Mouse (Mus musculus): ENCODE data around the gene Gm42688.
A peak's percentile ranks its signal among the peaks of the same experiment; 100 is the strongest.

The Gm42688 gene

GRCm38 (mm10) chr6:83083497-83083896 is 17.9 kb upstream of the Gm42688 start:
- DNase-seq (ENCODE audit: extremely low read depth, insufficient read length, low spot score): no peak

- DNase-seq (ENCODE audit: extremely low read depth, insufficient read length, low spot score): no peak
These were observed 16.9 kb upstream of the Gm42688 start for GRCm38 (mm10) chr6:83084477-83084876.

- DNase-seq (ENCODE audit: extremely low read depth, insufficient read length, low spot score): no peak
These were observed 15.0 kb upstream of the Gm42688 start, which contains the start of gene Lbx2 for GRCm38 (mm10) chr6:83086121-83087035. Gene Lbx2 (plus strand): TSS chr6:83086367.

GRCm38 (mm10) chr6:83087205-83087925 is 14.1 kb upstream of the Gm42688 start:
- no peak for DNase-seq (ENCODE audit: extremely low read depth, insufficient read length, low spot score)

- no peak for DNase-seq (ENCODE audit: extremely low read depth, insufficient read length, low spot score)
These were observed 13.5 kb upstream of the Gm42688 start for GRCm38 (mm10) chr6:83087926-83088260.

DNA sequence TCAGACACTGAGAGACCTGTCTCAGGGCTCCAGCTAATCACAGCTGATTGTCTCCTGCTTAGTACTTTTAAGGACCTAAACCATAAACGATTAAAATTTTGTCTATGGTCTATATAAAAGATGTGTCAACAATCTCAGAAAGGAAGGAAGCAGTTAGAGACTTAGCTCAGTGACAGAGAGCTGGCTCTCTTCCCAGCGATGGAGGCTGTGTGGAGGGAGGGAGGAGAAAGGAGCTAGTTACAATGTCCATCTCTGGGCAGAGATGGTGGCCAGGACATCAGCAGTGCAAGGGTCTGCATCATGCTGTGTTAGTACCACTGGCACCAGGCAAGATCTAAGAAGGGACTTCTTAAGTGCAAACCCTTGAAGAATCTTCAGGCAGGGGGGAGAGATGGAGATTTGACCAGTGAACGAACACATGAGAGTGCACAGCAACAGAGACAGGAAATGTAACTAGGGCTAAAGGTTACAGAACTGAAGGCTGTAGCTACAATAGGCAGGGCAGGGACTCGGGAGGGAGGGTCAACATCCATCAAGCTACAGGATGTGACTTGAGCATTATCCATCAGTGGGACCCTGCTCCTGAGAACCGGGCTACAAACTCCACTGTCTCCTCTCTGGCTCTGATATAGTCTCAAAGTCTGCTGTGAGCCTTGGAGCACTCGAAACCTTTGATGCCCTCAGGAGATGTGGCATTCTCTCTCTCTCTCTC is 8.8 kb upstream of the Gm42688 start:
- no peak for DNase-seq (ENCODE audit: extremely low read depth, insufficient read length, low spot score)

DNA sequence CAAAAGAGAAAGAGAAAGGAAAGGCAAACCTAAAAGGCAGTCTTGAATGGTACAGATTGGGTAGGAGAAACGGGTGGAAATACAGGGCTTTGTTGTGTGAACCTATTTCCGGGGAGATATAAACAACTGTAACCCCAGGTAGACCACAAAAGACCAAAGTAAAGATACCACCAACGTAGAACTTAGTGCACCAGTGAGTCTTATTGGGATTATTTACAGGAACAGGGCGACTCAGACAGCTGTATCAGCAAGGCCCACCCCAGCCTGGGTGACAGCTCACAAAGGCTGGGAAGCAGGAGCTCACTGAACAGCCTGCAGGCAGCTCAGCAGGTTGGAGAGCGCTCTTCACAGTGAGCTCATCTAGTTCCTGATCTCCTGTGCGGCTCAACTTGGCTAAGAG is 5.4 kb upstream of the Gm42688 start:
- DNase-seq (ENCODE audit: extremely low read depth, insufficient read length, low spot score): no peak

DNA sequence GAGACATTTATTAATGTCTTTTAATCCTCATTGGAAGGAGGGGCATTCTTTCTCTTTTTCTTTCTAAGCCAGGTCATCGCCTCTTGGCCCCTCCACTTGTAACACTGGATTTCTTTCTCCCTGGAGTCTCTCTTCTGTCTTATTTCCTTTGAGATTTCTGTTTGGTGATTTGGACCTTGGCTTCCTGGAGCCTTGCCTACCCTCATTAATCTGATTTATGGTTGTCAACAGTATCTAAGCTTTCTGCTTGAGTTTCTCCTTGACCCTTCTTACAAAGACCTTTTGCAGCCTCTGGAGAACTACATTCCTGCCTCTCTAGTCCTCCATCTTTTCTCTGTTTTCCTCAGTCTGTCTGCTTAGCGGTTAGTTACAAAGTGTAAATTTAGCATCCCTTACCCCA is 3.0 kb upstream of the Gm42688 start:
- DNase-seq (ENCODE audit: extremely low read depth, insufficient read length, low spot score): no peak

- DNase-seq (ENCODE audit: extremely low read depth, insufficient read length, low spot score): peak; percentile 85
These were observed 505 bp downstream of the Gm42688 start for GRCm38 (mm10) chr6:83101688-83102556.

DNA sequence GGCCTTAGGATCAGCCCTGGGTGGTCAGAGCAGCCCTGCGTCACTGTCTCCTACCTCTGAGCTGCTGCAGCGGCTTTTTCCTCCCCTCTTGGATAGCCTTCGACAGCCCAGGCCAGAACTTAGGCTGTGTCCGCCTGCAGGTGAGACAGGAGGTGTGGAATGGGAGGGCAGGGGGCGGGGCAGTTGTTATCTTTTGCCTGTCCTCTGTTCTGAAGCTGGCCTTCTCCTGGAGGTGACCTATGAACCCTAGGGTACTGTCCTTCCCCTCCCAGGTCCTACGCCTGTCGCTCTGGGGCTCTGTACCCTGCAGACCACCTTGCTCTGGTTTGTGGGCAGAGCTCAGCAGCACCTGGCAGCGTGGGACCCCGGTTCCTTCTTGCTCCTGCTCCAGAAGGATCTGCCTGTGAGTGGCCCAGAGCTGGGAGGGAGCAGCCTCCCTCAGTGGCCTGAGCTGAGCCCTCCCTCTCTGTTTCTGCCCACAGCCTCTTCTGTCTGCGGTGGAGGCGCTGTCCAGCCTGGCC is 1.8 kb downstream of the Gm42688 start:
- no peak for DNase-seq (ENCODE audit: extremely low read depth, insufficient read length, low spot score)

DNA sequence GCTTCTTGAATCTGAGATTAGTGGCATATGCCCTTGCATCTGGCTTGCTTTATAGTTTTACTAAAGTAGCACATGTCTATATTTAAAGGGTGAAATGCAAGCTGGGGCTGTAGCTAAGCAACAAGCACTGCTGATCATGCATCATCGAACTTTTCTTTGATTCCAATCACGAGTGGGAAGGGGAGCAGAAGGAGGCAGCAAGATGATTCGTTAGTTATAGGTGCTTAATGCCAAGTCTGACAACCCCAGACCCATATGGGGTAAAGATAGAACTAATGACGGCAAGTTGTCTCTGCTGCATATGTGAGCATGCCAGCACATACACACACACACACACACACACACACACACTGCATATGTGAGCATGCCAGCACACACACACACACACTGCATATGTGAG is 2.7 kb downstream of the Gm42688 start:
- no peak for DNase-seq (ENCODE audit: extremely low read depth, insufficient read length, low spot score)

DNA sequence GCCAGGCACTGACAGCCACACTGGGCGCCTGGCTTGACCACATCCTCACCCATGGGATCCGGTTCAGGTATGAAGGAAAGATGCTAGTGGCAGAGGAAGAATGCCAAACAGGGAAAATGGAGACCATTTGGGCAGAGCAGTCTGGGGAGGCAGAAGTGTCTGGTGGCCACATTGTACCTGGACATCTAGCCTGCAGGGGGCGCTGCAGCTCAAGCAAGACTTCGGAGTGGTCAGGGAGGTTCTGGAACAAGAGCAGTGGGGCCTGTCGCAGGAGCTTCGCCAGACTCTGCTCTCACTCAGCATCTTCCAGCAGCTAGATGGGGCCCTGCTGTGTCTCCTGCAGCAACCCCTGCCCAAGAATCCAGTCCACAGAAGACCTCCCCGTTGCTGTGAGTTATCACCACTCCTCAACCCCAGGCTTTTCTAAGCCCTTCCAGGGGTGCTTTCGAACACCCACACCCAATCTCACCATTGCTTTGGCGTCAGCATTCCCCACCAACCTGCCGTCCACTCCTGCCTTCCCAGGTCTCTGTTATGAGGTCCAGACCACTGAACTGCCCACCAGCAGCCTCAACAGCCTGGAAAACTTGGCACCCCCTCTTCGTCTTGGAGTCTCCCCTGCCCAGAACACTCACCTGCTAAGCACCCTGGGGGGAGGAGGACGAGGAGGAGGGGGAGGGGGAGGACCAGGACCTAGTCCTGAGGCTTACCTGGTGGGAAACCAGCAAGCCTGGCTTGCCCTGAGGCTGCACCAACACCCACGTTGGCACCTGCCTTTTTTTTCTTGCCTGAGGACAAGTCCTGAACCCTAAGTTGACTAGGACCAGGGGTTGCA is 6.4 kb downstream of the Gm42688 start:
- peak; percentile 58 for DNase-seq (ENCODE audit: extremely low read depth, insufficient read length, low spot score)

- peak; percentile 85 for DNase-seq (ENCODE audit: extremely low read depth, insufficient read length, low spot score)
These were observed 7.6 kb downstream of the Gm42688 start, which contains the start of gene Mrpl53 for GRCm38 (mm10) chr6:83108762-83109668. Gene Mrpl53 (plus strand): TSS chr6:83109040.

GRCm38 (mm10) chr6:83111510-83112136 is 10.2 kb downstream of the Gm42688 start:
- DNase-seq (ENCODE audit: extremely low read depth, insufficient read length, low spot score): no peak

DNA sequence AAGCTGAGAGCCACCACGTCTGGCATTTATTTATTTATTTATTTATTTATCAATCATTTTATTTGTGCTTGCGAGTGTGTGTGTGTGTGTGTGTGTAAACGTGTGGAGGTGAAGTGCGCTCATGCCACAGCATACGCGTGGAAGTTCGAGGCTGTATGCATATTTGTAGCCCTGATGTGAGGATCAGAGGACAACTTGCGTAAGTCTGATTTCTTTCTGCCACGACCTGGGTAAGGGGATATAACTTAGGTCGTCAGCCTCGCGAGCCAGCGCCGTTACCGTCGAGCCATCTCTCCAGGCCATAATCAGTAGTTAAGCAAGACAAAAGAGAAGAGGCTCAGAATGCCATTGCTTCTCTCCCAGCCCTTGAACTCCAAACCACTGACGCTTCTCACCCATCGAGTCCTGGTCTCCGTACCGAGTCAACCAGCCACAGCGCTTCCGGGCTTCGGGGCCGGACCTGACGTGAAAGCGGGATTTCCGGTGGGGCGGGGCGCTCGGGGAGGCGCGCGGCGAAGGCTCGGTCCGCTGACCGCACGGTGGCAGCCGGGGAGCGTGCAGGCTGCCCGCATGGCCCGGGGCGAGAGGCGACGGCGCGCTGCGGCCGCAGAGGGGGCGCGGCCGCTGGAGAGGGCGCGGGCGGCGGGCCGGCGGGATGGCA is 13.7 kb downstream of the Gm42688 start, which contains the start of gene Mogs:
Gene Mogs, plus strand, starts transcription at position 486 of the 661 bp plus-strand sequence.
- peak; percentile 88 for DNase-seq (ENCODE audit: extremely low read depth, insufficient read length, low spot score)

- DNase-seq (ENCODE audit: extremely low read depth, insufficient read length, low spot score): peak; percentile 65
These were observed 14.4 kb downstream of the Gm42688 start for GRCm38 (mm10) chr6:83115682-83116372.
